Mouse (Mus musculus): ENCODE measurements at regions not wholly inside any gene's neighbourhood (a gene's known extent, or its start where the extent isn't known, plus 50 kb on each side); places are given as distances from the start of the nearest gene placed in this dataset.

DNA sequence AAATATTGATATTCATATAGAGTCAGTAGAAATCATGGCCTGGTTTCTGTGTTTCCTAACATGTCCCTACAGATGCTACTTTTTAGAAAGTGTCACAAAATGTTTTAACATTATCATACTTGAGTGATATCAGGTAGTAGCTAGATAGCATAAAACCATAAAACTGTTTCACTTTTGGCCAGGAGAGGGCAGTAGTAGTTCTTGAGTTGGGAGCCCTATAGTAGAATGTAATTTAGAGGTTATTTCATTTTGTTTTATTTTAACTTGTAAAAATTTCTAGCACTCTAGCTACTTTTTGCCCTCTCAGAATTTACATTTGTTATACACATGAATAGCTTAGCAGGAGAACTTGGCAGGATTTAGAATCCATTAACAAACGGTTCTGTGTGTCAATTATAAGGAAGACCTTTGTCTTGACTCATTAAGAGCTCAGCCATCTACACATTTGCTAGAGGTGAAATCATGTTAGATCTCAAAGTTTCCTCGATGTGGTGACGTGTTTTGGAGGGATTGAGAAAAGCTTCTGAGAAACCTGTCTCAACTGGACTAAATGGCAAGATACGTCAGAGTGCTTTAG is 538.5 kb downstream of the Gm6377 start:
- TF ChIP-seq CTCF (IDR thresholded peaks at IDR 0.05; ENCODE audit: borderline replicate concordance, insufficient read depth, low read depth, low read length) (no peak), POLR2A (IDR thresholded peaks at IDR 0.05; ENCODE audit: borderline replicate concordance, insufficient read depth, low read length) (no peak)
